Mouse (Mus musculus): ENCODE measurements around the gene Sorbs1. TPM values are rescaled to one million over a fixed set of nuclear protein-coding genes. Genes with fewer than 3 reads are reported as not detected.
A peak's percentile ranks its signal among the peaks of the same experiment; 100 is the strongest.

Sorbs1 gene
- total RNA-seq, 2 experiments from 2014 or later = 1.7 to 2.5 TPM

DNA sequence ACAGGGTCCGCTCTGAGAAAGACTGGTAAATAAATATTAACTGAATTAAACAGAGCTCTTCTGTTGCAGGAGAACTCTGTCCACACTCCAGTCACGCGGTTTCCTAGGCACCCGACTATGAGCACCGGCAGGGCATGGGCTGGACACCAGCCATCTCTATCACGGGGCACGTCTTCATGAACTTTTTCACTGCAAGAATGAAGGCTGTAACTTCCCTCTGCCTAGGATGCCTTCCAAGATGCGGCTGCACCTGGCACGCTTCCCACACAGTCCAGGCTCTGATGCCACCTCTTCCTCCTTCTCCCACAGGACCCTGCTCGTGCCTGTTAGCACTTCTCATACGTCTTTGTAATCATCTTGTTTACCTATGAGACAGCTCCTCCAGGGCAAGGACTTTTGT lies 26.0 kb downstream of the Sorbs1 start:
- ATAC-seq (ENCODE audit: poor library complexity, severe bottlenecking) = no peak

DNA sequence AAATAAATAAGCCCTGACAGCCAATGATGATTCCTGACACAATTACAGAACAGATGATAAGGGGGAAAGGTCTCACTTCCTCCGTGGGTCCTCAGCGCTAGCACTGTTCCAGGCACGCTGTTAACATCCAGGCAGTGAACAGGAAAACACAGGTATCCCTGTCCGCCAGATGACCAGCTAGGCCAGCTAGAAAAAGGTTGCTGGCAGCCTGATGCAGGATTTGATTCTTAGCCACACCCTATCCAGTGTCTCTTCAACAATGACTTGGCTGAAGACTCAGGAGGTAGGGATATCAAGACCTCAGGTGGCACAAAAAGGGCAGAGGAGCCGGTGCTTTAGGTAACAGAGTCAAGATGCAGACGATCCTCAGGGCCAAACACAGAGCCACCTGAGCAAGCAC lies 32.5 kb downstream of the Sorbs1 start:
- ATAC-seq (ENCODE audit: poor library complexity, severe bottlenecking) = no peak

DNA sequence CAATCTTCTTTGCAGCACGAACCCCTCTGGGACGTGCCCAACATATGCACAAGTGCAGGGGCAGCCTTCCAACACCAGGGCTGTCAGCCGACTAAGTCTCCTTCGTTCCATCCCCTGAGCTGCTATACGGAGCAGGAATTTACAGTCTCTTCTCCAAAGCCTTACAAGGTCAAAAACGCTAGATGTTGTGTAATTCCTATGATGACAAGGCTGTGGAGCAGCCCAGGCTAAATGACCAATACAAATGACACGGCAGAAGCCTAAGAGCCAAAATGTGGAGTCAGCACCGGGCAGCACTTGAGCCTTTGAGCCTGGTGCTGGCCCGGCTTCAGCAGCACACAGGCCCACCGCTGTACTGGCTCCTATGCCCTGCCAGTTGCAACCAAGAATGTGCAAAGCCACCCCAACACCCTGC lies 35.4 kb downstream of the Sorbs1 start:
- no peak for ATAC-seq (ENCODE audit: poor library complexity, severe bottlenecking)

DNA sequence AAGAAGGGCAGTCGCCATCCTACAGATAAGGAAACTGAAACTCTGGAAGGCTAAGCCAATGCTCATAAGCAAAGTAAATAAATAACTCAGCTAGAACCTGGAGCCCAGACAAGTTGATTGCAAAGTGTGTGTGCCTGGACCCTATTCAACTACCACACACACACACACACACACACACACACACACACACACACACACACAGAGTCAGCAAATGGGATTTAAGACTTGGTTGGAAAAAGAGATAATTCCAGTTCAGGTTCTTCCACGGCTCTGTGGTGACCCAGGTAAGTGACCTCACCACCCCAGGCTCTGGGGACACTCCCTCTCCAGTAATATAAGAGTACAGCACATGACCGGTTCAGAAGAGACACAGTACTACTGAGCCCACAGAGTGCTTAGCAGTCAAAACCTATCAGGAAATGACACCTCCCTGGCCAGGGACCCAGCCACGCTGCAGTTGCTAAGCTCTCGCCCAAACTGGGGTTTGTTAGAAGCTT lies 36.1 kb downstream of the Sorbs1 start:
- peak; percentile 77 for ATAC-seq (ENCODE audit: poor library complexity, severe bottlenecking)

DNA sequence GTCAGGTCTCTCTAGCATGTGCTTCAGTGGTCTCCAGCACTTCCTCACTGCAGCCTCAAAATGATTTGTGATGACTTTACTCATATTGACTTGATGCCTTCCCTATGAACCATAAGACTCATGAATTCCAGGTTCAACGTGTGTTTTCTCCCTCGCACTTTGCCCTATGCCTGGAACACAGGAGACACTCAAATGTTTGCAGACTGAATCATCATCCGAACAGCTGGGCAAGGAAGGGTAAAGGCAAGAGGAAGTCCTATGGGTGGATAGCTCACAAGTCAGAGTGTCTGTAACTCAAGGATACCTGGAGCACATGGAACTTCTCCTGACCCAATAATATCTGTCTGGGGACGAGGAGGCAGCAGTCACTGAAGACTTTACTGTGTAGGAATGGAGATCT lies 37.1 kb downstream of the Sorbs1 start:
- no peak for ATAC-seq (ENCODE audit: poor library complexity, severe bottlenecking)

DNA sequence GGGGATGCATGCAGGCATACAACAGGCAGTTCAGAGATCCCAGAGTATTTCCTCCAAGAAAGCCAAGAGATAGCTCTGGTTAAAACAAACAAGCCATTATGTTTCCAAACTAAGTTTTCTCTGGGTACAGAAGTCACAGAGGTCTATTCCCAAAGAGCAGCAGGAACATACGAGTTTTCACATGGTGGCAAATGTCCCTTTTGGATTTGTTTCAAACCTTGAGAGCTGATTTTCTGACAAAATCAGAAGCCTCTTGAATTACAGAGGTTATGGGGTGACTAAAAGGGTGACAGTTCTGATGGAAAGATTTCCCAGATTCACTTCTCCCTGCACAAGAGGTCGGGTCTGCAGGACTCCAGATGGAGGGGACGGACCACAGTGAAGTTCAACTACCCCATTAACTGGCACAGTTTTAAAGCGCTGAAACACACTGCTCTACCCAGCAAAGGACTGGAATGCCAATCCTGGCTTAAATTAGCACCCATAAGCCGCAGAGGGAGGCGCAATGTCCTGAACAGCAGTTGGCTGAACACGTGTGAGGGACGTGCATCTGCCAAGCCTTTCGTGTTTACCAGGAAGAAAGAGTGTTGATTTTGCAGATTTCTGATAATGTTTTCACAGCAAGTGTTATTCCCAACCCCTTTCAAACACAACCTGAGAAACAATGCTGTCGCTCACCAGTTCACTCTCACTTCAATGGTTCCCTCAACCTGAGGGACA lies 41.9 kb downstream of the Sorbs1 start:
- no peak for ATAC-seq (ENCODE audit: poor library complexity, severe bottlenecking)

DNA sequence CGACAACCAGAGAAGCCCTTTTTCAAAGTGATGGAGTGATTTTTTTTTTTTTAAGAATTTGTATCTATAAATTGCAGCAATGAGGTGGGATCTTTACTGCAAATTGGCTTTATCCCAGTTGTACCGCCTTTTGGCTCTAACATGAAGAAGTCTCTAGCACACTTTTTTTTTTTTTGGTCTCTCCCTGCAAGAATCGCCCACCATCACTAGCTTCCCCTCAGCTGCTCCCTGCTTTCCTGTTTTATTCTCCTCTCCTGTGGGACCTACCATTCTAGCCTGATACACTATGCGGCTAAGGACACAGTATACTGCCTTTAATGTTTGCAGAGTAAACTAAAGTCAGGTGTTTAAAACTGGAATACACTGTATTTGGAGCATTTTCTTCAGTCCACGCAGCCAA lies 43.8 kb downstream of the Sorbs1 start:
- no peak for ATAC-seq (ENCODE audit: poor library complexity, severe bottlenecking)

DNA sequence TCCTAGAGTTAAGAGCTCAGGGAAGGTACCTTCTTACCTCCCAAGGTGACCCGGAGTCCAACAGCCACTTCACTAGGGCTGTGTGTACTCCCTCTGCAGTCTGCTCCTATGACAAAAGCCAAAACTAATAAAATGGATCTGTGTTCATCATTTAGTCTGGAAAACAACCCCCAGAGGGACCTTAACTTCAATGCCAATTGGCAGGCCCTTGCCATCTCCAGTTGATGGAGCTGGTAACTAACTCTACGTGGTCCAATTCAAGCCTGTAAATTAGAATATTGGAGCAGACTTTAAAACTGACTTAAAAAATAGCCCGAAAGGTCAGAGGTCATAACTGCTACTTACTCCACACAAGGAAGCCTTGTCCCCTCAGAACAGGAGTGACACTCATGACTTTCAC lies 45.3 kb downstream of the Sorbs1 start:
- ATAC-seq (ENCODE audit: poor library complexity, severe bottlenecking) = no peak

DNA sequence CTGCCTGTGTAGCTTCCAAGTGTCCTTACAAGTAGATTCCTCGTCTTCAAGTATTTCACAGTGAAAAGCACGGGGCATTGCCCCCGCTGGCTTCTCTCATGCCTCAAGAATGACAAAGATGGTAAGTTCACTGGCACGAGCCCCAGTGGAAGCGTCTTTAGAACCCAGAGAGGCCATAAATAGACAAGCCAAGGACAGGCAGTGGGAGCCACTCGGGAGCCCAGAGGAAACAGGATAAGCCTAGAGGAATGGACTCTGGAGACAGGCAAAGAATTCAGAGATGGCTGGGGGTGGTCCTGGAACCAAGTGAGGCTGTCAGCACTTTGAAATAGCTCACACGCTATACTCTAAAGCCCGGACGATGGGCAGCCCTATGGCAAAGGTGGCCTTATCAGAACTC lies 45.8 kb downstream of the Sorbs1 start:
- ATAC-seq (ENCODE audit: poor library complexity, severe bottlenecking) = no peak

DNA sequence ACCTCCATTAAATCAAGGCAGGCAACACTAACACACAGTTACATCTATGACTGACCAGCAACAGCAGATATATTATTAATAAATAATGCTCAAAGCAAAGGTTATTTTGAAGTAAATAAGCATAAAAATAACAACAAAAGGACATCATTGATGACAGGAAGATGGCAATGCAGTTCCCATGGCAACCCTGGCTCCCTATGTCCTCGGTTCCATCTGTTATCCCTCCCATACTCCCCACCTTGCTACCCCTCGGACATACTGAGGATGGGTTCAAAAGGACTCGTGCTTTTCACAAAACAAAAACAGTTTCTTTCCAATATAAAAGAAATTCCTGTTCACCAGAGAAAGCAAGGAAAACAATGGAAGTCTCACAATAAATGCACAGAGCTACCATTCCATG lies 48.2 kb downstream of the Sorbs1 start:
- no peak for ATAC-seq (ENCODE audit: poor library complexity, severe bottlenecking)

DNA sequence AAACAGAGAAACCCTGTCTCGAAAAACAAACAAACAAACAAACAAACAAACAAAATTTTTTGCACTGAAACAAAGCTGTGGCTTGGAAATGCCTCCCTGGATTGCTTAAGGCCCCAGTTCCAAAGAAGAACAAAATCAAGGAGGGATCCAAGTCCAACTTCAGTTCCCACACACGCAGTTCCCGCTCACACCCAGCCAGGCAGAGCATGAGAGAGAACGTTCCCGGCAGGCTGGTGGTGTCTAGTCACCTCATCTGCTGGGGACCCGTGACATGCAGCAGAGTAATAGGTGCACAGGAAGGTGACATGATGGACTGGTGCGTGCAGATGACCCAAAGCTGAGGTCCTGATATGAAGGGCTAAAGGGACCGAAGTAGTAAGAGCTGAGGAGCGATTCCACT lies 49.2 kb downstream of the Sorbs1 start:
- no peak for ATAC-seq (ENCODE audit: poor library complexity, severe bottlenecking)

DNA sequence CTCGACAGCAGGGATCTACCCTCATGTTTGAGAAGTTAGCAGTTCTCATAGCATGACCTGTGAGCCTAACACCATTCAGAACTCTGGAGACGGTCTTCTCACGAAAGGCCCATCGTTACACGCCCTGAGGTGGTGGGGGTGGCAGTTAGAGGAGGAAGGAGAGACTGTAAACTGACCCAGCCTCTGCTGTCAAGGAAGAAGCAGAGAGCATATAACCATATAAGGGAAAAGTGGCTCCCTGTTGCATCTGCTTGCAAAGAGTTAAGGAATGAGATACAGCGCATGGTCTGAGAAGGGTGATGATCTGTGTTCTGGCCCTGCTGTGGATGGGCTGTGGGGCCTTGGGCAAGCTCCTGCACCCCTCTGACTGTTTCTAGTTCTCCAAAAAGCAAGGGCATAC lies 50.7 kb downstream of the Sorbs1 start:
- ATAC-seq (ENCODE audit: poor library complexity, severe bottlenecking) = no peak

DNA sequence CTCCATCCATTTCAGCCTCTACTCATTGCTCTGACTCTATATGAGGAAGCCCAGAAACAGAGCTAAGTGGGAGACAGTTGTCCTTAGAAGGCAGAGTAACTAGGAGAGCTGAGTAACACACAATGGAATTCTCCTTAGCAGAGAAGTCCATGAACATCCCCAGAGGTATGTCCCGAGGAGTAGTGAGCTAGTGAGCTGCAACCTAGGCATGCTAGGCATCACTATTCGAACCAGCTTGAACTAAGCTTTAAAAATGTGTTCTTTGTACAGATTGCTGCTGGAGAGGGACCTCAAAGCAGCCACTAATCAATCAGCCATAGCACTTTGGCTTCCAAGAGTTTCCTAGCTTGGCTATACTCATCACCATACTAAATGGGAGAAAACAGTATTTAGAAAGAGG lies 51.1 kb downstream of the Sorbs1 start:
- no peak for ATAC-seq (ENCODE audit: poor library complexity, severe bottlenecking)

DNA sequence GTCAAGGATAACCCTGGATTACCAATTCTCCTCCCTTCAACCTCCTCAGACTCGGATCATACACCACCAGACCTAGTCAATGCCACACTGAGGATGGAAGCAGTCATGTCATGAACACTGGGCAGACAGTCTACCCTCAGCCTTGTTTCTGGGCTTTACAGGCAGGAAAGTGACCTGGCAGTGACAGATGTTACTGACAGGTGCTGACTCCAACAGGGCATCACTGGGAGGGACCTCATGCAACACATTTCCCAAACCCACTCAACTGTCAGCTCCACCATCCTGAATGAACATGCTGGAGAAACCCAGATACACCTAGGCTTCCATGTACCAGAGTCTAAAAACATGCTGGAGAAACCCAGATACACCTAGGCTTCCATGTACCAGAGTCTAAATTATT lies 51.9 kb downstream of the Sorbs1 start:
- no peak for ATAC-seq (ENCODE audit: poor library complexity, severe bottlenecking)

DNA sequence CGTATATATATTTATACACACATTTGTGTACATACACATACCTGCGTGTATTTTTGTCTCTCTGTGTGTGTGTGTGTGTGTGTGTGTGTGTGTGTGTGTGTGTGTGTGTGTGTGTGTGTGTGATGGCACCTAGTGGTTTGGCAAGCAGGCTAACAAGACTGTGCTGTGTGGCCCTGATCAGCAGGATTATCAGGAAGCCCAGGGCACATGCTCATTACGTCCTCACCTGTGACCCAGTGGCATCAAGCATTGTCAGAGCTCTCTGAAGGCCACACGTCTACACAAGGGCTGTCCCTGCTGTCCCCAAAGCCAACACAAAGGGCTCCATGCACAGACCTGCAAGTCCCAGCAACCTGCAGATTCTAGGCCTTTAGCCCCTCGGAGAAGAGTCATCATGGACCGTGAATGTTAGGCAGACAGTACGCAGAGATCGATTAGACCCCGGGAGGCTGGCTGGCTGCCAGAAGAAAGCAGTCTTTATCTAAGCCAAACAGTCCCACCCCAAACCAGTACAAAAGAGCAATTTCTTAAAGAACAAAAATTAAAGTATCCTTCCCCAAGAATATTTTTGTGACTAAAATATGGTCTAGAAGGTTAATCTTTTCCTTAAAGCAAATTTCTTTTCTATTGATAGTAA lies 52.6 kb downstream of the Sorbs1 start:
- ATAC-seq (ENCODE audit: poor library complexity, severe bottlenecking) = no peak

DNA sequence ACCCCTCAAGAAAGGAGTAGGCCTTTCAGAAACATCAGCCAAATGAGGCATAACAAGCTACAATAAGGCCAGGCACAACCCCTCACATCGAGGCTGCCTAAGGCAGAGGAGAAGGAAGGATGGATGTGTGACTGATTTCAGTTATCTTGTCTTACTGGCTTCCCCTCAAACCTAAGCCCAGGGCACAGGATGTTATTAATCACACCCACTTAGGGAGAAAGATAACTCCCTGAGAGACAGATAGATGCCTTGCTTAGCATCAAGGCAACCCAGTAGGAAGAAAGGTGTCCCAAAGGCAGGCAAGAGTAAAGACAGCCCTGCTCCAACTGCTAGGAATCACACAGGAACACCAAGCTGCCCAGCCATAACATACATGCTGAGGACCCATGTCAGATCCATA lies 54.2 kb downstream of the Sorbs1 start:
- no peak for ATAC-seq (ENCODE audit: poor library complexity, severe bottlenecking)

DNA sequence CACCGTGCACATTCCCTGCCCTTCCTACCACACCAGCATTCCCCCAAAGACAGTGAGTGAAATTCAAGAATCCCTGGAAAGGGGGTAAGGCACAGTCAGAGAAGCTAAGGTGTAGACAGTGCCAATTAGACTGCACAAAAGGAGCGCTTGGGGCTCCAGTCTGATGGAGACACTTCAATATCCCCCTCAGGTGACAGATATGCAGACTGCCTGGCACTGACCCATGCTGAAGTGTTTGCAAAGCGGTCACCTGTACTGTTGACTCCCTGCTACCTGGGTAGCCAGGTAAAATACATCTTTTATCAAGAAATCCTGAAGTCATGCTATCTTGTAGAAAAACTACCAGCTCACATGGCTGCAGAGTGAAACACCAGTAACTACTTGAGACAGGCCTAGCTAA lies 54.8 kb downstream of the Sorbs1 start:
- no peak for ATAC-seq (ENCODE audit: poor library complexity, severe bottlenecking)

DNA sequence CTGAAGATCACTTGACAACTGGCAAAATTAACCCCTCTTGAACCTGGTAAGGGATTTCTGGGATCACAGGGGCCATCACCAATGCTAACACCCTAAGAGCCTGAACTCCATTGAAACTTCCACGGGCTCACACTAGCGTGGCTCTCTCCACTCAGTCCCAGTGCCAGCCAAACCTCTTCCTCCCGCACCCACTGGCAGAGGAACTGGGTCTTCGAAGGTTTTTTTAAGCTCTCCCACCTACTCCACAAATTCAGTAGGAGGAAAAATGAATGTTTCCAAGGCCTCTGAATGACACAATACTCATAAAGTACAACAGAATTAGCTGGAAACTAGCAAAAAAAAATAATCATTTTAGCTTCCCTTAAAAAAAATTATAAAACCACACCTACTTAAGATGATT lies 58.3 kb downstream of the Sorbs1 start:
- ATAC-seq (ENCODE audit: poor library complexity, severe bottlenecking) = no peak

DNA sequence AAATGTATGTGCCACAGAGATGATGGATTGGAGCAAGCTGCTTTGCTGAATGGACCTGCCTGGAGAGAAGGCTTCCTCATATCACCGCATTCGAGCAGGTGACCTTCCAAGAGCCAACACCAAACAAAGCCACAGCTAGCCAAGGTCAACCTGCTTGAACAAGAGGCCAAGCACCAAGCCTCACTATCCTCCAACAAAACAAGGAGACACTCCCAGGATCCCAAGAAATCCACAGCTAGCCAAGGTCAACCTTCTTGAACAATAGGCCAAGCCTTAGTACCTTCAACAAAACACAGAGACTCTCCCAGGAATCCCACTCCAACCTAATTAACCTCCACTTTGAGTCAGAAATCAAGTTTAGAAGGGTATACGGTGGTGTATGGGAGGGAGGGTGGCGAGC lies 59.5 kb downstream of the Sorbs1 start:
- ATAC-seq (ENCODE audit: poor library complexity, severe bottlenecking) = no peak

DNA sequence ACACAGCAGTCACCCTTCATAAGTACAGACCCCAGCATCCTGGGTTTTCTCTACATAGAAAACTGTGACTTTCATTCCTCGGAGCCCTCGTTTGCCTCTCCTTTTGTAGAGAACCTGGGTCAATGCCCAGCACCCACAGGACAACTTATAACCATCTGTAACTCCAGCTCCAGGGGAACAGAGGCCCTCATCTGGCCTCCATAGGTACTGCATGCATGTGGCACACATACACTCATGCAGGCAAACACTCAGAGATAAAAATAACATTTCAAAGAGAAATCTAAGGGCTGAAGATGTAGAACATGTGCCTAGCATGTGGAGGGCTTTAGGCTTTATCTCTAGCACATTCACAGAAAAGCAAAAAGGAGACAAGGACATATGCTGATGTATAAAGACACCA lies 61.4 kb downstream of the Sorbs1 start:
- no peak for ATAC-seq (ENCODE audit: poor library complexity, severe bottlenecking)

DNA sequence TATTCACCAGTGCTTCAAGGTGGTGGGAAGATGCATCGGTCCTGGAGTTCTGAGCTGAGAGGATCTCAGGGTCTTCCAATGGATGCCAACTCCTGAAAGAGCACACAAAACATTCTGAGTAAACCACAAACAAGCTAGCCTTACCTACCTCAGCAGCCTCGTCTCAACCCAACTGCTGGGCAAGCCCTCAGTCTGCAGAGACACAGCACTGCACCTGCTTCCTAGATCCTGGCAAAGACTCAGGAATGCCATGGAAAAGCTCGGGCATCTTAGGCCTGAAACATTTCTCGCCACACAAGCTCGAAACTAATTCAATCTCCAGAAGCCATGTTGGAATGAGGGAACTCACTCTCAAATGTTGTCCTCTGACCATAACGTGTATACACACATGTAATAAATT lies 62.3 kb downstream of the Sorbs1 start:
- ATAC-seq (ENCODE audit: poor library complexity, severe bottlenecking) = no peak

DNA sequence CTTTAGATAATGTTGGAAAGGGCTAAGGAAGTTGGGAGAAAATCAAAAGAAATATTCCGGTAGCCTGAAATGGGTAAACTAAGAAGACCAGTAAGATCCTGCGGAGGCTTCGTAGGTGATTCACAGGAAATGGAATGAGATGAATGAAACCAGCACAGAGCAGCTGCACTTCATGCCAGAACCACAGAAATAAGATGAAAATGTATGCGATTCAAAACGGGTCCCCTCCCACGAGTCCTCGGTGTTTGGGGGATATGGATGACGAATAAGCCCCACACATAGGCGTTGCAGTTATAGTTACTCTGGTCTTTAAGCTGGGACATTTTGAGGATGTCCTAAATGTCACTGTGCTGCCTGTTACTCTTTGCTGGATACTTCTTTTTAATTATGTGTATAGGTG lies 67.1 kb downstream of the Sorbs1 start:
- no peak for ATAC-seq (ENCODE audit: poor library complexity, severe bottlenecking)

DNA sequence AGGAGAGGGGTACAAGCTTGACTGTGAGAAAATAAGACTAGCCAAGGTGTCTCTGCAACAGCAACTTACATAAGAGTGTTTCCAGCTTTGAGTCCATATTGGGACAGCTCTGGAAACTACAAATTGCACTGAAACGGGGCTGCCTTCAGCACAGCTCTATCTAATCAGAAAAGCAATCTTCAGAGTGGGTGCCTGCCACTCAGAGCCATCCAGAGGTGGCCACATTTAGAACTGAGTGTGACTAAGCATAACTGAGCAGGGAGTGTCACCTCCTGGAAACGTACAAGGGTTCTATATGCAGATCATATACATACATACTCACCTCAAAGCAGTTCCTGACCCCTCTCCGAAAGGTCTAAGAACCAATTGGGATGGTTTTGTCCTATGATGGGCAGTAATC lies 71.2 kb downstream of the Sorbs1 start:
- ATAC-seq (ENCODE audit: poor library complexity, severe bottlenecking) = no peak

Measured in megakaryocyte, adult 5-6 weeks (primary cell).